Mouse (Mus musculus): Measurements from ENCODE around the gene Cit. TPM values are rescaled to one million over a fixed set of nuclear protein-coding genes. Genes with fewer than 3 reads are reported as not detected.

Gene Cit
- polyA plus RNA-seq, 1 experiment from 2014 or later, result 22.8 TPM

DNA sequence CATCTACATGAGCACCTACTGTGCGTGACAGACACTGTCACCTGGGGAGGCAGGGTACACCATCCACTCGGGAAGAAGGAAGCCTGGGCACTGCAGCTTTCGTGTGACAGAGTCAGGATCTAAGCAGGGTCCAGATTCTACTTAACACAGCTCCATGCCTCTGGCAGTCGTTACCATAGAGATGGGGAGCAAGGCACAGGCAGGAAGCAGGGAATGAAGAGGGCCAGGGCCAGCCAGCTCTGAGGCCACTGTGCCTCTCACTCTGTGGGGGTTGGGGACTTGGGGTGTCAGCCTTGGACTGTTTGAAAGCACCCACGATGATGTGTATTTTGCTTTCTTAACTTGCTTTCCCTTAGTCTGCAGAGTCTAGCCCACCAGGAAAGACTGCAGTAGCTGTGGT is 133.2 kb downstream of the Cit start:
- H3K27ac ChIP-seq, result no peak overlapping the region
- H3K4me2 ChIP-seq, result no peak overlapping the region
- WGBS, result 58% methylated on average over 5 of the region's 5 CpGs
- peaks cover 13% of the 10 kb centered on the region; the same call in 1 of the 2 replicates for H3K4me1 ChIP-seq
- H3K4me3 ChIP-seq, result no peak overlapping the region
- ATAC-seq (ENCODE audit: insufficient number of reproducible peaks, low FRiP score, low TSS enrichment, low read depth), result no peak
- no peaks in the 10 kb centered on the region for H3K9me3 ChIP-seq
- no peaks in the 10 kb centered on the region for H3K27me3 ChIP-seq
- peaks cover 28% of the 10 kb centered on the region for H3K36me3 ChIP-seq
- no peak overlapping the region for H3K9ac ChIP-seq

DNA sequence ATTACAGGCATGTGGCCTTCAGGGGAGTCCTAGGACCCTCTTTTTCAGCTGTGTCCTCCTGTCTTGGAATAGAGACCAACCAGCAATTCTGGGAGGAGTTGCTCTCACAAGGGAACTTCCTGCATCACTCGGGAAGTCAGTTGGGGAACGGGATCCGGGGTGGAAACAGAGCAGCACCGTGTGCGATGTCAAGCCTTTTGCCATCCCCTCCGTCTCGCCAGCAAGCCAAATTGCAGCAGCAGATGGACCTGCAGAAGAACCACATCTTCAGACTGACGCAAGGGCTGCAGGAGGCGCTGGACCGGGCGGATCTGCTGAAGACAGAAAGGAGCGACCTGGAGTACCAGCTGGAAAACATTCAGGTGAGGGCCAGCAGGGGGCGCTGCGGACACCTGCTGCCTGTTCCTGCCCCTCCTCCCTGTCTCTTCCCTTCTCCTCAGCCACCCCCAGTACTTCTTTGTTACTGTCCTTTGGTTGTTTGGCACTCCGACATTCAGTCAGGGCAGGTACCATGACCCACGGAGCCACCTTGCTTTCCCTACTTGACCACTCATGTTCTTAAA is 134.1 kb downstream of the Cit start:
- 64% methylated on average over 16 of the region's 16 CpGs for WGBS
- Histone ChIP-seq H3K9me3 (no peaks in the 10 kb centered on the region), H3K9ac (no peak overlapping the region), H3K4me3 (no peak overlapping the region), H3K27ac (no peak overlapping the region), H3K36me3 (peaks cover 22% of the 10 kb centered on the region; the same call in 1 of the 2 replicates), H3K27me3 (no peaks in the 10 kb centered on the region), H3K4me1 (peaks cover 13% of the 10 kb centered on the region; the same call in 1 of the 2 replicates), H3K4me2 (no peak overlapping the region)
- no peak for ATAC-seq (ENCODE audit: insufficient number of reproducible peaks, low FRiP score, low TSS enrichment, low read depth)

DNA sequence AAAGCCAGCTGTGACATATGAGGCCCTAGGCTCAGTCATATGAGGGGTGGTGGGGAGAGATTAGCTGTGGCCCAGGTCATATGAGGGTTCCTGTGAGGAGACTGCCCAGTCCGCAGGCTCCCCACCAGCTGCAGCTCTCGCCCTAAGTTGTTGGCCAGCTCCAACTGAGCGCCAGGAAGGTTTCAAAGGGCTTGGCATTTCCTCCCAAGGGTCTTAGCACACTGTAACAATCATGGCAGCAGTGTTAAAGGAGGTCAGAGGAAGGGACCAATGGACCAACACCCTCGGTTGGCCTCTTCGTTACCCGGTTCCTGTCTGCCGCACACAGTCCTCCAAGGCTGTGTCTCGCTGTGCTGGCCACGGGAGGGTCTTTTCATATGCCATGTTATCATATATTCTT is 135.5 kb downstream of the Cit start:
- H3K9me3 ChIP-seq, result no peaks in the 10 kb centered on the region
- ATAC-seq (ENCODE audit: insufficient number of reproducible peaks, low FRiP score, low TSS enrichment, low read depth), result no peak
- 78% methylated on average over 9 of the region's 9 CpGs for WGBS
- no peak overlapping the region for H3K9ac ChIP-seq
- H3K4me2 ChIP-seq, result no peak overlapping the region
- no peaks in the 10 kb centered on the region for H3K27me3 ChIP-seq
- H3K27ac ChIP-seq, result no peak overlapping the region; the same call in 1 of the 2 replicates
- H3K4me1 ChIP-seq, result peaks cover 13% of the 10 kb centered on the region; the same call in 1 of the 2 replicates
- no peak overlapping the region for H3K4me3 ChIP-seq
- peaks cover 27% of the 10 kb centered on the region for H3K36me3 ChIP-seq

DNA sequence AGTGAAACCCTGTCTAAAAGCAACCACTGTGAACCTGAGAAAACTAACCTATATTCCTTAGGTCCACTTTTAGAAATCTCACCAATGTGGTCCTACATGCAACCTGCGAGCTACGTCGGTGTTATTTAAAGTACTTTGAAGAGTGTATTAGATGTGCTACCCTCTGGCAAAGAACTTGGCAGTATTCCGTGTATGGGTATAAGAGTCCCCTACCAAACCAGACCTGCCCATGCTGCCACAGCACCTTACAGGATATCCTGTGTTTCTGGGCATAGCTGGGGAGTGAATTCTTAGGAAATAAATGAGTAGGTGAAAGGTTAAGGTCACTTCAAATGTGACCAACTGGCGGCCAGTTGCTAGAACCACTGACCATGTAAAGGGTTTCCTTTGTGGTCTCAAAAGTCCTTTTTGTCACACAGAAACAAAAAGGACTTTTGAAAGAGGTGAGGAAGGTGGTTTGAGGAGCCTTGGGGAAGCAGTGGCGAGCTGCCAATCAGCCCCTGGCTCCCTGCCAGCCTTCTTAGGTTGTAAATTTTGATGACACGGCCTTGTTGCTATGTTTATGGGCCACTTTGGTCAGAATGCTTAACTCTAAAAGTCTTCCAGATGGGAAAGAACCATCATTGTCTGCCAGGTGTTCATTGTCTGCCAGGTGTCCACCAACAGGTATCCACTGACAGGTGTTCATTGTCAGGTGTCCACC is 137.7 kb downstream of the Cit start:
- WGBS, result 44% methylated on average over 7 of the region's 7 CpGs

DNA sequence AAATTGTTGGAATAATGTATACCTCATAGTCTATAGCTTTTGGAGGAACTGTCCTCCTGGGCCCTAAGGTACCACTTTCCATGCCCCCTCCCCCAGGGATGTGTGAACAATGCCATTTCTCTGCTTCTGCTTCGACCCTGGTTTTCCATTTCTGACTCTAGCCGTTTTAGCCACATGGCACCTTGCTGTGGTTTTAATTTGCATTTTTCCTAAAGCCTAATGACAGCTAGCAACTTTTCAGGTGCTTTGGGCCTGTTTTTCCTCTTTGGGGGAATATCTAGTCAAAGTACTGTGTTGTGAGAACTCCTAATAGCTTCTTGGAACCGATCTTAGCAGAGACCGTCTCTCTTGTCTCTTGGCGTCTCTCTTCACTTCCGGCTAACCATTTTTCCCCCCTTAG is 139.3 kb downstream of the Cit start:
- no peak overlapping the region for H3K9ac ChIP-seq
- peaks cover 44% of the 10 kb centered on the region for H3K36me3 ChIP-seq

More for the DNA sequence above, 137.7 kb downstream of the Cit start:
- no peak for ATAC-seq (ENCODE audit: insufficient number of reproducible peaks, low FRiP score, low TSS enrichment, low read depth)
- Histone ChIP-seq H3K36me3 (peaks cover 31% of the 10 kb centered on the region), H3K4me1 (peaks cover 11% of the 10 kb centered on the region; the same call in 1 of the 2 replicates), H3K27ac (no peak overlapping the region), H3K4me3 (no peak overlapping the region), H3K9me3 (no peaks in the 10 kb centered on the region), H3K4me2 (no peak overlapping the region), H3K27me3 (no peaks in the 10 kb centered on the region), H3K9ac (no peak overlapping the region)

DNA sequence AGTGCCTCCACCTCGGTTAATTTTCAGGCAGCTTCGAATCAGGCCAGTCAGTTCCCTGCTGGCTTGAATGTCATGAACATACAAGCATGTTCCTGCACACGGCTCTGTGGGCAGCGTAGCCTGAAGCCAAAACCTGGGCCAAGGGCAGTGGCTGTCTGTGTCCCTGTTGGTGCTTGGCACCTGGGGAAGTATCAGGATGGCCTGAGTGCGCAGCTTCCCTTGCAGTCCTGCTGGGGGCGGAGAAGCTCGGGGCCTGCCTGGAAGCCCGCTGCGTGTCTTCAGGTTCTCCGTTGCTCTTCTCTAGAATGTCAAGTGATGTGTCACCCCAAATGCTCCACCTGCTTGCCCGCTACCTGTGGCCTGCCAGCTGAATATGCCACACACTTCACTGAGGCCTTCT is 140.0 kb downstream of the Cit start:
- Histone ChIP-seq H3K4me2 (no peak overlapping the region), H3K9me3 (no peaks in the 10 kb centered on the region), H3K27ac (no peak overlapping the region), H3K27me3 (no peaks in the 10 kb centered on the region), H3K9ac (no peak overlapping the region), H3K36me3 (peaks cover 47% of the 10 kb centered on the region), H3K4me3 (no peak overlapping the region), H3K4me1 (peaks cover 11% of the 10 kb centered on the region; the same call in 1 of the 2 replicates)
- ATAC-seq (ENCODE audit: insufficient number of reproducible peaks, low FRiP score, low TSS enrichment, low read depth), result no peak
- 93% methylated on average over 11 of the region's 11 CpGs for WGBS

More for the DNA sequence above, 139.3 kb downstream of the Cit start:
- no peaks in the 10 kb centered on the region for H3K27me3 ChIP-seq
- H3K9me3 ChIP-seq, result no peaks in the 10 kb centered on the region
- H3K4me3 ChIP-seq, result no peak overlapping the region
- ATAC-seq (ENCODE audit: insufficient number of reproducible peaks, low FRiP score, low TSS enrichment, low read depth), result no peak
- WGBS, result 87% methylated on average over 6 of the region's 6 CpGs
- peaks cover 11% of the 10 kb centered on the region; the same call in 1 of the 2 replicates for H3K4me1 ChIP-seq
- no peak overlapping the region for H3K4me2 ChIP-seq
- no peak overlapping the region for H3K27ac ChIP-seq

GRCm38 (mm10) chr5:115987284-115987683 is 142.2 kb downstream of the Cit start:
- Histone ChIP-seq H3K36me3 (peaks cover 48% of the 10 kb centered on the region), H3K4me2 (no peak overlapping the region), H3K9ac (no peak overlapping the region), H3K9me3 (peaks cover 7% of the 10 kb centered on the region; the same call in 1 of the 2 replicates), H3K4me1 (peaks cover 10% of the 10 kb centered on the region; the same call in 1 of the 2 replicates), H3K4me3 (no peak overlapping the region), H3K27me3 (no peaks in the 10 kb centered on the region), H3K27ac (no peak overlapping the region)
- WGBS, result 91% methylated on average over 12 of the region's 12 CpGs
- ATAC-seq (ENCODE audit: insufficient number of reproducible peaks, low FRiP score, low TSS enrichment, low read depth), result no peak

GRCm38 (mm10) chr5:115991717-115992116 is 146.6 kb downstream of the Cit start:
- Histone ChIP-seq H3K27me3 (no peaks in the 10 kb centered on the region), H3K27ac (no peak overlapping the region), H3K4me3 (no peak overlapping the region), H3K4me1 (no peaks in the 10 kb centered on the region), H3K9me3 (peaks cover 7% of the 10 kb centered on the region; the same call in 1 of the 2 replicates), H3K4me2 (no peak overlapping the region), H3K36me3 (peaks cover 53% of the 10 kb centered on the region), H3K9ac (no peak overlapping the region)
- ATAC-seq (ENCODE audit: insufficient number of reproducible peaks, low FRiP score, low TSS enrichment, low read depth), result 0 out of 2 replicates have a peak, but pooled peaks have one; percentile 14
- WGBS, result 82% methylated on average over 11 of the region's 11 CpGs

DNA sequence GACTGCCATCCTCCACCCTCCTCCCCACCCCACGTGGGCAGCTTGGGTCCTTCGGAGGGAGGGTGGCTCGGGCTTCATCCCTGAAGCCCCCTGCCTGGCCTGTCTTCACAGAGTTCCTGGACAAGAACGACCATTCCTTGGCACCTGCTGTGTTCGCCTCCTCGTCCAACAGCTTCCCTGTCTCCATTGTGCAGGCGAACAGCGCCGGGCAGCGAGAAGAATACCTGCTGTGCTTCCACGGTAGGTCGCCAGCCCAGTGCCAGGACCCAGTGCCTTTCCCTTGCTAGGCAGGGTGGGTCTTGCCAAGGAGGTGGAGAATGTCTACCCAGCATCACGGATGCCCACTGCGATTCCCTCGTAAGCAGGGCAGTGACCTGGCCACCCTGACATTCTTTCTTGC is 149.0 kb downstream of the Cit start:
- H3K36me3 ChIP-seq, result peaks cover 48% of the 10 kb centered on the region
- no peak for ATAC-seq (ENCODE audit: insufficient number of reproducible peaks, low FRiP score, low TSS enrichment, low read depth)
- no peak overlapping the region for H3K4me2 ChIP-seq
- no peaks in the 10 kb centered on the region for H3K4me1 ChIP-seq
- 91% methylated on average over 15 of the region's 15 CpGs for WGBS
- no peak overlapping the region for H3K9ac ChIP-seq
- no peak overlapping the region for H3K27ac ChIP-seq
- H3K9me3 ChIP-seq, result peaks cover 7% of the 10 kb centered on the region; the same call in 1 of the 2 replicates
- H3K4me3 ChIP-seq, result no peak overlapping the region
- H3K27me3 ChIP-seq, result no peaks in the 10 kb centered on the region

DNA sequence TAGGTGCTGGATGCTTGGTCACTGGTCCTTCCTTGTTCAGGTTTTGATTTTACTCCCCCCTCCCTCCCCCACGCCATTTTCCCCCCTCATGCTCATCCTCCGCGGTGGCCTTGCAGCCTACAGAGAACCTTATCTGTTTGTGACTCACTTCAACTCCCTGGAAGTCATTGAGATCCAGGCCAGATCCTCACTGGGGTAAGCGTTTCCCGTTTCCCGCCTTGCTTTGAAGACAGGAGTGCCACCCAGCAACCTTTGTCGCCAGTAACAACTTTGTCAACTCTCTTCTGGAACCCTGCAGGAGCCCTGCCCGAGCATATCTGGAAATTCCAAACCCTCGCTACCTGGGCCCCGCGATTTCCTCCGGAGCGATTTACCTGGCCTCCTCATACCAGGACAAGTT is 152.3 kb downstream of the Cit start:
- H3K4me3 ChIP-seq, result no peak overlapping the region
- no peaks in the 10 kb centered on the region for H3K27me3 ChIP-seq
- H3K4me2 ChIP-seq, result no peak overlapping the region
- no peak overlapping the region for H3K27ac ChIP-seq
- H3K9ac ChIP-seq, result no peak overlapping the region
- 80% methylated on average over 13 of the region's 13 CpGs for WGBS
- H3K4me1 ChIP-seq, result no peaks in the 10 kb centered on the region
- H3K36me3 ChIP-seq, result peaks cover 25% of the 10 kb centered on the region
- no peak for ATAC-seq (ENCODE audit: insufficient number of reproducible peaks, low FRiP score, low TSS enrichment, low read depth)
- no peaks in the 10 kb centered on the region for H3K9me3 ChIP-seq

GRCm38 (mm10) chr5:116003154-116003553 is 158.1 kb downstream of the Cit start:
- ATAC-seq (ENCODE audit: insufficient number of reproducible peaks, low FRiP score, low TSS enrichment, low read depth), result no peak
- Histone ChIP-seq H3K27me3 (no peaks in the 10 kb centered on the region), H3K4me1 (no peaks in the 10 kb centered on the region), H3K4me3 (no peak overlapping the region), H3K9me3 (no peaks in the 10 kb centered on the region), H3K27ac (no peak overlapping the region), H3K9ac (no peak overlapping the region), H3K36me3 (no peaks in the 10 kb centered on the region), H3K4me2 (no peak overlapping the region)
- WGBS, result 83% methylated on average over 8 of the region's 8 CpGs

GRCm38 (mm10) chr5:116003825-116004224 is 158.7 kb downstream of the Cit start:
- H3K4me3 ChIP-seq, result no peak overlapping the region
- no peaks in the 10 kb centered on the region for H3K27me3 ChIP-seq
- ATAC-seq (ENCODE audit: insufficient number of reproducible peaks, low FRiP score, low TSS enrichment, low read depth), result no peak
- H3K4me2 ChIP-seq, result no peak overlapping the region
- no peak overlapping the region for H3K27ac ChIP-seq
- H3K36me3 ChIP-seq, result no peaks in the 10 kb centered on the region
- 47% methylated on average over 13 of the region's 13 CpGs for WGBS
- H3K9me3 ChIP-seq, result no peaks in the 10 kb centered on the region
- H3K4me1 ChIP-seq, result no peaks in the 10 kb centered on the region
- no peak overlapping the region for H3K9ac ChIP-seq

All from limb, embryonic 15.5 days (tissue).